Mouse (Mus musculus) yolk sac, embryonic 10.5 days (tissue): ENCODE measurements around the gene Otulinl.

ENCODE experiments used
- DNase-seq: peaks from one replicate; pipeline ENCODE4 v3.0.0-alpha.2; 2017; ENCODE audit warnings: low spot score

Gene Otulinl

DNA sequence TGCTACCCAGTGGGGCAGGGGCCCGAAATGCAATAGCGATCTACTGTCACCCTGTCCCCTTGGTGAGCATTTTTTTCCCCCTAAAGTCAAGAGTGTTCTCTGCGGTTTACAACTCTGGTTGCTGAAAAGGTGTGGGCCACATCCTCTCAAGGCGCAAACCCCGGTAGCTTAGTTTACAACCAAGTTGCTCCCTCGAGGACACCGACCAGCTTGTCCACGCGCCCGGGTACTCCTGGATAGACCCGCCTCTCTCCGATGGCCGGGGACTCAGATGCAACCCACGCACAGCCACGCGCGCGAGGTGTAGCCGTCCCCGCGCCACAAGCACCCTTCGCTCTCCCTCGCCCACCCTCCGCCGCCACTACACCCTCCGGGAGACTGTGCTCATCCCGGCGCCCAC is 382 bp downstream of the Otulinl start:
- DNase-seq, result no peak

DNA sequence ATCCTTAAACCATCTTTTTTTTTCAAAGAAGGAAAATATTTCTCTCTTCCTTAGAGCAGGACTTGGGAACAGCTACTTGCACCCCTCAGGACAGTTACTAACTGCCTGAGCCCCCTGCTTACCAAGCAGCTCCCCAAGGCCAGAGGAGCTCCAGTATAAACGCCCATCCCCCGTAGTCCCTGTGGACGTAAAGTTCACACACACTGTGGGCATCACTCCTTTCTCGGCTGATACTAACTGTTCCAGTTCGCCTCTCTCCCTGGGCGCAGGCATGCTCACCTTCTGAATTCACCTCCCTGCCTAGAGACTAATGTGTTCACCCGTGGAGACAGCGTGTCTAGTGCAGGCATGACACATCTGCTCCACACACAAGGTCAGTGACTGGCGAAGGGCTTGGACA is 2.9 kb downstream of the Otulinl start:
- no peak for DNase-seq

GRCm38 (mm10) chr15:27677801-27678200 is 3.6 kb downstream of the Otulinl start:
- DNase-seq, result no peak

DNA sequence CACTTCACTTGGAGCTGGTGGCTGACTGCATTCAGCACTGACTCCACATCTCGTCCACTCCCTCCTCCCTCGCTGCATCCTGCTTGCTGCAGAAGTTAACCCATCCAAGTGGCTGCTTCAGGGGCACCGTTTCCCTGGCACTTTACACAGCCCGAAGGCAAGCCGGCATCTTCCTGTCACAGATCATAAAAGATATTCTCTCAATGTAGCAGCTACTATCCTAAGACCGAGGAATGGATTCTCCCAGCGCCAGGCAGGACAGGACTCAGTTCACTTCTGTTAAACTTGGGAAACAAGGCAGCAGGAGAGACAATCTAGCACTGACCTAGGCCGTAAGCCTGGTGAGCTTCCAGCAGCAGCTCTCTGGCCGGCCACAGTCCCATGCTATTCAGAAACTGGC is 5.2 kb downstream of the Otulinl start:
- no peak for DNase-seq

- no peak for DNase-seq
Measured at GRCm38 (mm10) chr15:27675122-27675521, 6.3 kb downstream of the Otulinl start.

GRCm38 (mm10) chr15:27674041-27674440 is 7.3 kb downstream of the Otulinl start:
- DNase-seq, result no peak

DNA sequence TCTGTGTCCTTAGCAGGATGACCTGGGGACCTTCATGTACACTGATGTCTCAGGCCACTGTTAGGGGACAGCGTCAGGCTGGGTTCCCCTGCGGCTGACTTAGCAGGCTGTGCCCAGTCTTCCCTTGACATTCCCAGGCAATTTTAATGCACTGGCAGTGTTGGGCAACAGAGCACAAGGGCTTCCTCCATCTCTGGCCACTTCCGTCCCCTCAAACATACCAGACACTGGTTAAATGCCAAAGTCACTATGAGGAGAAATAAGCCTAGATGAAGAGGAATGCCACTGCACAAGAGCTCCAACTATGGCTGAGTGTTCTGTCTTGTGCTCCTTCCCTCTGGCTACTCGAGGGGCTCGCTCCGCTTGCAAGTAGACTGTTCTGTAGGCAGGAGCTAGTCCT is 8.2 kb downstream of the Otulinl start:
- no peak for DNase-seq

GRCm38 (mm10) chr15:27672259-27672658 is 9.1 kb downstream of the Otulinl start:
- DNase-seq, result no peak

GRCm38 (mm10) chr15:27671612-27672245 is 9.7 kb downstream of the Otulinl start:
- no peak for DNase-seq

GRCm38 (mm10) chr15:27670708-27671107 is 10.7 kb downstream of the Otulinl start:
- no peak for DNase-seq

- DNase-seq, result no peak
Measured at GRCm38 (mm10) chr15:27669931-27670411, 11.4 kb downstream of the Otulinl start.

DNA sequence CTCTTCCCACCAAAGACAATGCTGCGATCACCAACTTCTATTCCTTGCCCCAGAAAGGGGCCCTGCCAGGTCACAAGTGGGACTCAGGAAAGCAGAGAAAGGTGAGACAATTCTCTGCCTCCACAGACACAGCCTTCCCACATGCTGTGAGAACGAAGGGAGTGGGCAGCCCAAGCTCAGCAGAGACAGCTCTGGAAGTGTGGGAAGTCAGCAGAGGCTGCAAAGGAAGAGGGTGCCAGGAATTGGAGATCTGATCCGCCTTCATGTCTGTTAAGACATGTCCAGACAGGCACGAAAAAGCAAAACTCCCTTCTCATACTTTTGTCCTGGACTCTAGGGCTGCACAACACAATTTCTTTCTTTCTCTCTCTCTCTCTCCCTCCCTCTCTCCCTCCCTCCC is 12.1 kb downstream of the Otulinl start:
- no peak for DNase-seq

DNA sequence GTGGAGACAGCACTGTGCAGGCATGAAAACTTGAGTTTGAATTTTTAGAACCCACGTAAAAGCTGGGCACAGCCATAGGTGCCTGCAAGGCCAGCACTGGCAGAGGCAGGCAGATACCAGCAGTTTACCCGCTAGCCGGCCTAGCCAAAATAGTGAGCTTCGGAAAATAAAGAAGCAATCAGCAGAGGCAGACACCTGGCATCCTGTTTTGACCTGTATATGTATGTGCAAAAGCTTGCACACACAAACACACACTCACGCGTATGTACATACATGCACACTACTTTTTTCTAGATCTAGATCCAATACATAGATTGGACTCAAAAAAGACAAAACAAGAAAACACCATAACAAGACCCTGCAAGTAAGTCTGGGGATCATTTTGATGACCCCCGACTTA is 12.8 kb downstream of the Otulinl start:
- DNase-seq, result no peak

- DNase-seq, result no peak
Measured at GRCm38 (mm10) chr15:27668001-27668461, 13.3 kb downstream of the Otulinl start.

GRCm38 (mm10) chr15:27666911-27667539 is 14.4 kb downstream of the Otulinl start:
- no peak for DNase-seq

- DNase-seq, result peak; percentile 24
Measured at GRCm38 (mm10) chr15:27665392-27665911, 15.9 kb downstream of the Otulinl start.

GRCm38 (mm10) chr15:27664126-27664525 is 17.3 kb downstream of the Otulinl start:
- no peak for DNase-seq

GRCm38 (mm10) chr15:27662699-27663098 is 18.7 kb downstream of the Otulinl start:
- DNase-seq, result no peak

DNA sequence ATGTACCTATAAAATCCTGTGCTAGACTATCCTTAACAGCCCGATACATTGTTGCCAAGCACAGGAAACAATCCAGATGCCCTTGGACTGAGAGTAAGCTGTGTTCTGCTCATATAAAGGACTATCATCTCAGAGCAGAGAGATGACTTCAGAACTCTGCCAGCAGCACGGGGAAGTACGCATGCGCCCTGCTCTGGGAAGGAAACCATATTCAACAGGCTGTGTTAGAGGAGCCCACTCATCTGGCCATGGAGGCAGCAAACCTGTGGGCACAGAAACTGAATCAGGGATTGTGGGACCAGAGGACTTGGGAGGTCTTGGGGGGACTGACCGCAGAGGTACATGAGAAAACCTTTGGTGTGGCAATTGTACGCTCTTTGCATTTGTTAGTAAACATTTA is 19.7 kb downstream of the Otulinl start:
- no peak for DNase-seq

DNA sequence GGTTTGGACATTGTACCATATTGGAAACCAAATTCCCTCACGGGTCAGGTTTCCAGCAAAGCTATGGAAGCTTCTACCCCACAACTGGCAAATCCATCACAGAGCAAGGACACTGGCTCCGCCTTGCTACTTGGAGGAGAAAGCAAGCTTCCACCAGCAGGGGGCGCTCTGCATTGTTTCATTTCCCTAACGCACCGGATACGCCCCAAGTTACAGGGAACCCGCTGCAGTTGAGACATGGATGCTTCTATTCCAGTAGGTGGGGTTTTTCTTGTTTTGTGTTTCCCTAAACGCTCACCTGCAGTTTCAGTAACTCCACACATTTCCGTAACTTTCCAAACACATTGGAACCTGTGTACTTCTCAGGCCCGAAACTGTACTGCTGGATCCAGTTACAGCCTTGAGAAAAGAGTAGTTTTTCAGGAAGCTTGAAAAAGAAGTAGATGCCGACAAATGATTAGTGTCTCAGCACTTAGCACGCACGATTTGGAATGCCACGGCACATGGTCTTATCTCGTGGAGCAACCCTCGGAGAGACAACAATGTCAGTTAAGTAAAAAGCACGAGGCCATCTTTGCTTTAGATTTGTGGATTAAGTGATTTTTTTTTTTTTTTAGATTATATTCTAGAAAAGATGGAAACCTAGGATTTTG is 21.7 kb downstream of the Otulinl start:
- DNase-seq, result peak; percentile 59

GRCm38 (mm10) chr15:27659143-27659542 is 22.2 kb downstream of the Otulinl start:
- no peak for DNase-seq

DNA sequence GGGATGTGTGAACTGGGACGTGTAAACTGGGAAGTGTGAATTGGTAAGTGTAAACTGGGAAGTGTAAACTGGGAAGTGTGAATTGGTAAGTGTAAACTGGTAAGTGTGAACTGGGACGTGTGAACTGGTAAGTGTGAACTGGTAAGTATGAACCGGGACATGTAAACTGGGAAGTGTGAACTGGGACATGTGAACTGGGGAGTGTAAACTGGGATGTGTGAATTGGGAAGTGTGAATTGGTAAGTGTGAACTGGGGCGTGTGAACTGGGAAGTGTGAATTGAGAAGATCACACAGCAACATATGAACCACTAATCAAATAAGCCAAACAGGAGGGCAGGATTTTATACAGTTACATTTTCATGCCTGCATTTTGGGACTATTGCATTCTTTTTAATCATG is 23.0 kb downstream of the Otulinl start:
- DNase-seq, result no peak

- DNase-seq, result no peak
Measured at GRCm38 (mm10) chr15:27657866-27658265, 23.5 kb downstream of the Otulinl start.
